Mouse (Mus musculus) kidney, postnatal 14 days (tissue): ENCODE results near the gene Ints13.
"Not testable (repeated sequence)": the region's sequence is repeated elsewhere in the genome, so short reads cannot be mapped to it uniquely, and the experiment has no call there.

Source experiments
- DNase-seq: peaks from one replicate; pipeline ENCODE4 v3.0.0; 2022; ENCODE audit warnings: mixed read lengths

The Ints13 gene

DNA sequence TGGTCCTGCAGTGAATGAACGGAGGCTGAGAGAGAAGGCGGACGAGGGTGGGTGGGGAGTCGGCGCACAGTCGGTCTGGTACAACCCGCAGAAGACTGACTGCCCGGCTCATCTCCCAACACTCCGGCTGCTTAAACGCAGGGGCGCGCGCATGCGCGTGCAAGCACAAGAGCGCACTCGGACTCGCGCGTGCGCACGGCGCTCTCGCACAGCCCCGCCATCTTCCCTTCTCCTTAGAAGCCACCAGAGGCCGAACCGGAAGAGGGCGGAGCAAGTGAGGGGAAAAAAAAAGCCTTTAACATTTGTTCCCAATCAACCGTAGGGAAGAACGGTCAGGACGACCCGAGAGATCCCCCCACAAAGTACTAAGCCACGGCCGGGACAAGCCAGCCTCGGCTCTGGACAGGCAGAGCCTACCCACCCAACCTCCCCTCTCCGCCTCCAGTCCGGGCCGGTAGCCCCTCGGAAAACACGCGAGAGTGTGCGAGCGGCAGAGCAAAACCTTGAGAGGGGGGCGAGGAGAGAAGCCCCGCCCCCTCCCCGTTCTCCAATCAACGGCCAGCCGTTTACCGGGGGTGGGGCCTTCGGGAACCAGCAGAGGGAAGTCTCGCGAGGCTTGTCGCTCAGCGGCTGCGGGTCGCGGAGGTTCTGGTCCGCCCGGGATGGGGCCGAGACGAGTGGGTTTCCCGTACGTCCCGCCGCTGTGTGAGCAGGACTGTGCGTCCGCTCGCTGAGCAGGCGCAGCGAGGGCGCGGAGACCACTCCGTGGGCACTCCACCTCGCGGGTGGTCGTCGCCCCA lies at the start of gene Ints13:
Gene Ints13, minus strand, starts transcription at position 526 of the 800 bp plus-strand sequence.
- peak; percentile 99 for DNase-seq

DNA sequence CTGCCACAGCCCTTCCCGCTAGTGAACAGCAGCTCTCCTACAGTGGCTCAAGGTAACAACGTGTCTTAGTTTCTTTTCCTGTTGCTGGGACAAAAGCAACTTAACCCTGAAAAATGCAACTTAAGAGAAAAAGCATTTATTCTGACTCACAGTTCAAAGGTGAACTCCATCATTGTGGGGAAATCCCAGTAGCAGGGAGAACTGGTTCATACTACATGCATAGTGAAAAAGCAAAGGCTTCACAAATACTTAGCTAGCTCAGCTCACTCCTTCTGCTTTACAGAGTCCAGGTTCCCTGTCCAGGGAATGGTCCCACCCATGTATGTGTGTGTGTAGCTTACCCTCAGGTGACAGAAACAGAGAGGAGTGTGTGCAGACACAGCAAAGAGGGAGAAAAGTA lies 39.0 kb upstream of the Ints13 start:
- DNase-seq: no peak

DNA sequence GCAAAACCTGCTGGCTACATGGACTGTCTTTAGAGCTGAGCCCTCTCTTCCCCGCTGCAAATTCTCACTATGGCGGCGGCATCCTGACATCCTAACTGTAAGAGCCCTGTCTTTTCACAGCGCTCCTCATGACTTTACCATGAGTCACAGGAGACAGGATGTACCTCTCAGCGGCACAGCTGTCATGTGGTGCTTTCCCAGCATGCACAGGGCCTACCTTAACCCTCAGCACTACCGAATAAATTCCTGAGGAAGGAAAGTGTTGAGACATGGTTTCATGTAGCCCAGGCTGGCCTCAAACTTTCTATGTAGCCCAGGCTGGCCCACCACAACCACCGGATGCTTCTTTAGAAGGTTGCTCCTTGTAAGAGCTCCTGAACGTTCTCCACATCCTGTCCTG lies 38.3 kb upstream of the Ints13 start:
- no peak for DNase-seq

DNA sequence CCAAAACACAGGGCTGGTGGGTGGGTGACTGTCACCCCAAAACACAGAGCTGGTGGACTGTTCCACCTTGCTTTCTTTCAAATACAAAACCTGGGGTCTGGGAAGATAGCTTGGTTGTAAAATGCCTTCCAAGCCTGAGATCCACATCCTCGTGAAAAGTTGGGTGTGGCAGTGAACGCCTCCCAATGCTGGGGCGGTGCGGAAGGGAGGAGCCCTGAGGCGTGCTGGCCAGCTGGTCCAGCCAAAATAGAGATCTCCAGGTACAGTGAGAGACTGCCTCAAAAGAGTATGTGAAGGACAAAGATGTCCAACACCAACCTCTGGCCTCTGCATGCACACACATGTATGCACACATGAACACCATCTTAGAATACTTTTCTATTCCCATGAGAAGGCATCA lies 36.9 kb upstream of the Ints13 start:
- DNase-seq: no peak

DNA sequence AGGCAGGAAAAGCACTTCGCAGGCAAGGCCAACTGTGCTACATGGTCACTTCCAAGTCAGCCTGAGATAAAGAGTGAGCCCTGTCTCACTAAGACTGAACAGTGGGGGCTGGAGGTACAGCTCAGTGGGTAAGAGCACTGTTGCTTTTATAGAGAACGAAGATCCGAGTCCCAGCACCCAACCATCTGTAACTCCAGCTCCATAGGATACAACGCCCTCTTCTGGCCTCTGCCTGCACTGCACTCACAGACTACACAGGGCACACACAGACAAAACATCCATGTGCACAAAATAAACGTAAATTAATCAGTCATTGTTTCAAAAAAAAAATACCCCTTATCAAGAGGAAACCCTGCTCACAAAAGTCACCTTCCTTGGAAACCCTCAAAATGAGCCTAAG lies 36.3 kb upstream of the Ints13 start:
- no peak for DNase-seq

DNA sequence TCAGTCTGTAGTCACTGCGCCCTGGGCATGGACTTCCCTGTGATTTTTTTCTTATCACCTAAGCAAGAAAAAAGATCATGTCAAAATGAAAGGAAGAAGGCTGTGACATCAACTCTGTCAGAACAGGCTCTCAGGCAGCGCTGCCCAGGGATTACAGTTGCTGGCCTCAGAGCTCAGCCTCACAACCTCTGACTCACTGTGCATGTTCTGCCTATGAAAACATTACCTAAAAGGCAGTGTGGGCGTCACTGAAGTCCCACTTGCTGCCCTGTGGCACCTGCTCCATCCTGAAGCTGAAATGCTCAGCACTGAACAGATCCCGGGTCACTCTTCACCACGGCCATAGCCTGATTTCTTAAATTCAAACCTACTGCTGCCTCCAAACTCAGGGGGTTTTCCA lies 35.1 kb upstream of the Ints13 start:
- no peak for DNase-seq

DNA sequence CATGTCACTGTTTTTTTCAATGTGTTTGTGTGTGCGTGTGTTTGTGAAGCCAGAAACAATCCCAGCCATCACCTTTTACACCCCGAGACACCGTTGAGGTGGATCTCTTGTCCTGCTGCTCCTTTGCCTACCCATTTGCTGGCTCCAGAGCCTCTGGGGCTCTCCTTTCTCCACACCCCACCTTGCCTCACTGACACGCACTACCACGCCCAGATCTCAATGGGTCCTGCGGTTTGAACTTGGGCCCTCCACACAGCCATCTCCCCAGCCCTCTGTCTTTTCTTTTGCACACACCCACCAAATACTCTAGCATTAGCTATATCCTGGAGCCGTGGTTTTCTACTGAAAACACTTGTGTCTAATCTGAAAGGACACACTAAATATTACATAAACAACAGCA lies 34.3 kb upstream of the Ints13 start:
- no peak for DNase-seq

DNA sequence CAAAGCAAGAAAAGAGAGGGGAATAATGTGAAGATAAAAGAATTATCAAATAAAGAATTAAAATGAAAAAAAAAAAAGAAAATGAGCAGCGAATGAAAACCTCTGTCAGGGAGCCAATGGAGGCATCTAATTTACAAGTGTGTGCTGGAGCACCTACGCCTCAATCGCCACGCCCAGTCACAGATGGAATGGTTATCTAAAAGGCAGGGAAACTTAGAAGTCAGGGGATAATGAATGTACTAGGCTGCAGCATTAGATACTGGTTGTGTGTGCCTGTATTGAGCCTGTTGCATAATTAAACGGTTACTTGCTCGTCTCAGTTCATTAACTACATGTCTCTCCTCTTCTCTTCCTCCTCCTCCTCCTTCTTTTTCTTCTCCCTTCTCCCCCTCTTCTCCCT lies 33.8 kb upstream of the Ints13 start:
- DNase-seq: no peak

DNA sequence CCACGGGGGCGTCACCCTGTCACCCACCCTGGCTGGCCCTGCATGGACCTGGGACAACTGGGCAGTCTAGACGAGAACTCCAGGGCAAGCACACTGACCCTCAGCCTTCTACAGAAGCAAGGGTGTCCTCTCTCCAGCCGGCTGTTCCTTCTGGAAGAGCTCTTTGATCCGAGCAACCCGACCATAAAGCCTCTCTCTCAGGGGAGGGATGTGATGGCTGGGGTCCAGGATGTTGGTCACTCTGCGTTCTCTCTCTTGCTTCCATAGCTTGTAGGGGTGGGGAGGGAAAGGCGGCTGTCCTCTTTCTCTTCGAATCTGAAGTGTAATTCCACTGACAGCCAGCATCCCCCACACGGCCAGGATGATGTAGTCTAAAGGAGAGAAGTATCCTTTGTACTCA lies 26.0 kb upstream of the Ints13 start:
- peak; percentile 24 for DNase-seq

DNA sequence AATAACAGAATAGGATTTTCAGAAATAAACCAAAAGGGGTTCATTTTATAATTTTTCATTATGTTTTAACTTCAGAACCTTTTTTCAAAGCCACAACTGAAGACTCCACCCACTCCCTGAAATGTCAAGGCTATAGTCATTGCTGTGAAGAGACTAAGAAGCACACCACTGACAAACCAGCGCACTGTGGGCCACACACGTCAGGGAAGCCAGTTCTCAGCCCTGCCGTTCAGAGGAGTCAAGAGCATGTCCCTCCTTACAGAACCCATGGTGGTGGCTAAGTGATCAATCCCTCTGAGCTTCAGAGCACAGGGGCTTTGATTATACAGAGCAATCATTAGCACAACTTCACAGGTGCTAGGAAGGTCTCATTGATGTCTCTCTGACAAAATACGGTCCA lies 25.0 kb upstream of the Ints13 start:
- no peak for DNase-seq

DNA sequence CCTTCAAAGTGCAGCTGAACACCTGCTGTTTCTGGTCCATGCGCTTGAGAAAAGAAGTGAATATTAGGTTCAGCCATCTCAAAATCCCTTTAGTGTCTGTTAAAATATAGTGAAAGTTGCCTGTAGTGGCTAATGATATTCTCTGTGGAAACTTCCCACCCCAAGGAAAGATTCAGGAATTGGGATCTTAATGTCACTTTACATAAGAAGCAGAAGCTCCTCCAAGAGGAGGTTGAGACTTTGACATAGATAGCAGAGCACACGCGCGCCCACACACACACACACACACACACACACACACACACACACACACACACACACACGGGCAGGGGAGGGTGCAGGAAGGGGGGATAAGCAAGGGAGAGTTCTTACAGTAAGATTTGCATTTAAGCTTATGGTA lies 7.5 kb upstream of the Ints13 start:
- DNase-seq: no peak

DNA sequence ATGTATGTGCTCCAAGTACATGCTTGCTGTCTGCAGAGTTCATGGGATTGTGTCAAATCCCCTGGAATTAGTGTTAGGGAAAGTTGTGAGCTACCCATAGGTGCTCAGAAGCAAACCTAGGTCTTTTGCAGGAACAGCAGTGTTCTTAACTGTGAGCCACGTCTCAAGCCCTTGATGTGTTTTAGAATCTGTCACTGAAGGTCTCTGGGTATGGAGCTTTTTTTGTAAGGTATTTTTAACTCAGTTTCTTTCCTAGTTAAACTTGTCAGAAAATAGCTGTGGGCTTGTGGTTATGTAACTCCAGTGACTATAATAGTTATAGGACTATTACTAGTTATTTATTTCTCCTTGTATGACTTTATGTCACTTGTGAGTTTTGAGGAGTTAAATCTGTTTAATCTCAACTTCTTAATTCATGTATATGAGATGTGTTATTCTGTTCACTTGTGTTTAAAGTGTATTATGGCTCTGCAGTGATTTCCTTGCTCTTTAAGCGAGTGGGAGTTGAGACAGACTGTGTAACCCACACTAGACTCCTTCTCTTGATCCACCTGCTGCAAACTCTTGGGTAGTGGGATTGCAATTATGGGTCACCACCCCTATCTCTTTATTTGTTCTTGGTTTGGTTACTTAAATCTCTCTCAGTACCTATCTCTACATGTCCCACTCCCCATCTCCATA lies 5.9 kb upstream of the Ints13 start:
- DNase-seq: no peak

DNA sequence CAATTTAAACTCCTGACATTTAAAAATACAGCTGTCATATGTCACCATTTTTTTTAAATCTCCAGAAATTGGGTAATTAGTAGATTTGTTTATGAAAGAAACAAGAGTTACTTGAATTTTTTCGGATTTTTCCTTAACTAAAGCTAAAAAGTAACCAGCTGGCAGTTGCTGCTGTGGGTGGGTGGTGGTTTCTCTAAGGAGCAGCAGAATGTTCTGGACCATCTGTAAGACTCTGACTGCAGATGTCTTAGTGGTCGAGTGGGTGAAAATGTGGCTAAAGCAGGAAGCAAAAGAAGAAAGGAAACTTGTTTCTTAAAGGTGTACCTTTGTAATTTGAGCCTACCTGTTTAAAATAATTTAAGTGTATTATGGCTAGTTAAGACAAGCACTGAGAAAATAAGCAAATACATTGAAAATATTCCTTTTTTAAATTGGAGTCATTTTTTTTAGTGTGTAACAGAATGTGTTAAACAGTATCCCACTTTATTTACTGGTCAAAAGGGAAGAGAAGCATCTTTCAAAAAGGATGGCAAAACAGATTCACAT lies 2.8 kb upstream of the Ints13 start:
- DNase-seq: no peak

DNA sequence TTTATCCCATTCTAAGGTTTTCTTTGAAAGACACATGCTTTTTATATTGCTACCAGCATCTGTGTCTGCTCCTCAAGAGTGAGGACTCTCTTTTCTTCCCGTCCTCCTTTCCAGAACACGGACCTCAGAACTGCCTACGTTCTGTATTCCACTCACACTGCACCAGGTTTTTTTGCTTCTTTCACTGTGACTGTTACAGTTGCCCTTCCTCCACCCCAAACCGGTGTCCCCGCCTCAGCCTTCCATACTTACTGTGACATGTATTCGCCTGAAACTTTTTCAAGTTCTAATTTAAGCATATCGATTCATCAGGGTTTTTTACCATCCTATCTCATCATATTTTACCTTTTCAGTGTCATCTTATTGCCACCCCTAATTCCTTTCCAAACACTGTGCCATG lies 951 bp upstream of the Ints13 start:
- peak; percentile 9 for DNase-seq

DNA sequence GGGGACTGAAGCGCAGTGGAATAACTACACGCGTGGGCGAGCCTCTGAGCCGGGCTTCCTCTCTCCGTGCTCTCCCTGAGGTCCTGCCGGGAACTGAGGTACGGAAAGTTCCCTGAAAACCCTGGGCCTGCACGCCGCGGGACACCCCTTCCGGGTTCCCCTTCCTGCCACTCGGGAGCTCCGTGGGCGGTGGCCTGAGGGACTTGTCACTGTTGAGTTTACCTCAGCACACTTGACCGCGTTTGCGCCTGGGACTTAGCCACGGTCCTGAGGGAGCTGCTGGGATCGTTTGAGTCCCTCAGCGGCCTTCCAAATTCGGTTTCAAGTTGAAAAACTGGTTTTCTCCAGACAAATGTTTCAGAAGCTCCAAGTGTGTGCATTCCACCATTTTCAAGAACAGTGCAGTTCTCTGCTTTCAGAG lies 486 bp upstream of the Ints13 start:
- peak; percentile 83 for DNase-seq

DNA sequence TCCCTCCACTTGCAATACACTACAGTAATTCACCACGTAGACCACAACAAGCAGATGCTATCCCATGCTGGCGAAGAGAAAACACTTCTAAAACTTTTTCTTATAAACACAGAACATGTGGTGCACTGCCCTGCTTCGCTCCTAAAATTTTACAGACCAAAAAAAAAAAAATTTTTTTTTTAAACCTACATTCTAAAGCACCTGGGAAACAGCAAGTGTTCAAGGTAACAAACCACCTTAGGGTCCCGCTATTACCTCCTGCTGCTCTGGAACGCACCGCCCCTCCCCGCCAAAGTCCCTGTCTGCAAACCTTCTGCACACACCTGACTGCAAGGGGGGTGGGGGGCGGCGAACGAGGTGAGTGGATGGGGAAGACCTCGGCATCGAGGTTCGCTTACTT lies 732 bp downstream of the Ints13 start, which contains the start of gene Fgfr1op2:
Gene Fgfr1op2, plus strand, starts transcription at position 301 of the 400 bp plus-strand sequence.
- no peak for DNase-seq

DNA sequence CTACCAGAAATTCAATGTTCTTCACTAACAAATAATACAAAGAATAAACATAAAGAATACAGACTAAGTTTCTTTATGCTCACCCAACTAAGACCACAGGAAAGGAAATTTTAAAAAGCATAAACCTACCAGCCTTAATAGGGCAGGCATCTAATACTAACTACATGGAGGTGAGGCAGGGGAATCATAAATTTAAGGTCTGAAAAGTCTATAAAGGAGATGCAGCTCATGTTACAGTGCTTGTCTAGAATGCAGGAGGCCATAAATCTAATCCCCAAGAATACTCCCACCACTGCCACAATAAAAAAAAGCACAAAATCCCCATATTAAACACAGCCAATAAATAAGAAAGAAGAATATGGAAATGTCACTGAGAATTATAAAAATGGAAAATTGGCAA lies 5.6 kb downstream of the Ints13 start:
- no peak for DNase-seq

DNA sequence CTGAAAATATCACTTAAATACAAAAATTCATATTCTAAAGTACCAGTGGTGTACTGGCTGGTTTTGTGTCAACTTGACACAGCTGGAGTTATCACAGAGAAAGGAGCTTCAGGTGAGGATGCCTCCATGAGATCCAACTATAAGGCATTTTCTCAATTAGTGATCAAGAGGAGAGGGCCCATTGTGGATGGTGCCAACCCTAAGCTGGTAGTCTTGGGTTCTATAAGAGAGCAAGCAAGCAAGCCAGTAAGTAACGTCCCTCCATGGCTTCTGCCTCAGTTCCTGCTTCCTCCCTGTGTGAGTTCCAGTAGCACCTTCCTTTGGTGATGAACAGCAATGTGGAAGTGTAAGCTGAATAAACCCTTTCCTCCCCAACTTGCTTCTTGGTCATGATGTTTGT lies 15.2 kb downstream of the Ints13 start:
- DNase-seq: not testable (repeated sequence)

DNA sequence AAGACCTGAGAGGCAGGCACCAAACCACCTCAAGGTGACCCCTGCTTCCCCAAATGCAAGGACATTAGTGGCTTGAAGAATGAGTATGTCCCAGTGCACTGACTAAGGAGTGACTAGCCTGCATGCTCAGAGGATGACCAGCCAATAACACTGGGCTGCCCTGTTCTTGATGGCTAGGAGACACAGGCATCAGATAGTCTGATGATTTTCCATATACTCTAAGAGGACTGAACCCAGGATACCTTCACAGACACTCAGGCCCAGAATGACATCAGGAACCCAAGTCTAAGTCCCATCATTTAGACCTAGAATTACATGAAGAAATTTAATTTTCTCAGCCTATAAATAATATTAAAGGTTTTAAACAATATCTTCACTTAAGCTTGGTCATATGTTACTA lies 26.3 kb downstream of the Ints13 start:
- no peak for DNase-seq

DNA sequence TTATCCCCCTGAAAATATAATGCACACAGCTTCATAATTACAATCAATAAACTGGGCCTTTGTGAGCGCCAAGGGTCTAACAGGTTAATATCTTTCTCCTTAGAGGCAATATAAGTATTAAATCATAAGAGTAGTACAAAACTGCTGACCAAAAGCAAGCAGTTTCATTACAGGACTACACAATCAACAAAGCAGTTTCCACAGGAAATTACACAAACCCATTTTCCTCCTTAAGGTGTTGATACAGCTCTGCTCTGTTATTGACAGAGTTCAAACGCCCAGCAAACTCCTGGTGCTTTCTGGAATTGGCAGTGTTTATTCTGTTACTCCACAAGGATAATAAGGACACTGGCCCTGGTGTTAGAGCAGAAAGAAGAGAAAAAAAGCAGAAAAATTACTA lies 27.2 kb downstream of the Ints13 start:
- no peak for DNase-seq

DNA sequence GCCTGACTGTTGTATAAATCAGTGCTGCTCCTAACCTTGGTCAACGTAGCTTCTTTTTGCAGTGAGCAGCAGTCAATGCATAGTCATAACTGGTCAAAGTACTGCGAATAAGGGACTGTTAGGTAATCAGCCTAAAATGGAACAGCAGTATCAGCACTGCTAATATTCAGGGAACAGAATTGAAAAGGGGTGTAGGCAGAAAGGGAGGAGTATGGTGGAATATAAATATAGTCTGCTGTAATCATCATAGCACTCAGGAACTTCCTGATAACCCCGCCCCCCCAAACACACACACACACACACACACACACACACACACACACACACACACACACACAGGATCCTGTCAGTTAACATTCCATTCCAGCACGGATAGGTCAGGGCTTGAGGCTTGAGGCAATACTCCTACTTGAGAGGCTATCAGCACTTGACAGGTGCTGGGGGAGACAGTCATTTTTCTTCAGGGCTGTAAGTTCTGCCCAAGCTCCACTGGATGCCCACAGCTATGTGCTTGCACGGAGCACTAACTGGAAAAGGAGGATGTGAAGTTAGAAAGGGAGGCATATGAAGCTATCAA lies 32.3 kb downstream of the Ints13 start:
- DNase-seq: no peak

DNA sequence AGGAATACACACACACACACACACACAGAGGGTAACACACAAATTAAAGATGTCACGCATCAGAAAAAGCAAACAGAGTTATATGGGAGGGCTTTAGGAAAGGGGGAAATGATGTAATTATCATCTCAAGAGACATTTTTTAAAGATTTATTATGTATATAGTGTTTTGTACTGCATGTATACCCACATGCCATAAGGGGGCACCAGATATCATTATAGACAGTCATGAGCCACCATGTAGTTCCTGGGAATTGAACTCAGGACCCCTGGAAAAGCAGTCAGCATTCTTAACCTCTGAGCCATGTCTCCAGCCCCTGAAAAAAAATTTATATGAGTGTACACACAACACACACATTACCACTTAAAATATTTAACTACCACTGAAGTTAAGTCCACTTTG lies 33.0 kb downstream of the Ints13 start:
- DNase-seq: no peak

DNA sequence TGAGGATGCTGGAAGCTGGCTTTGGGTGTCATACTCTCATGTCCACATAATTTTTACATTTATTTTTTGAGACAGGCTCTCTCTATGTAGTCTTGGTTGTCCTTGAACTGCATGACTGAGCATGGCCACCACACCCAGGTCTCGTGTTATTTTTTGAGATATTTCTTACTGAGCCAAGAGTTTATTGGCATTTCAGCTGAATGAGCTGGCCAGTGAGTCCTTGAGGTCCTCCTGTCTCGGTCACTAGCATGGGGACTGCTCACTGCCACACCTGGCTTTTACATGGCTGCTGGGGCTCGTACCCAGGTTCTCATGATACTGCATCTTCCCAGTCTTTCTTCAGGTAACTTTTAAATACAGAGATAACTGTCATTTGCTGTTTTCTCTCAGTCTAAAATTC lies 37.2 kb downstream of the Ints13 start:
- no peak for DNase-seq

DNA sequence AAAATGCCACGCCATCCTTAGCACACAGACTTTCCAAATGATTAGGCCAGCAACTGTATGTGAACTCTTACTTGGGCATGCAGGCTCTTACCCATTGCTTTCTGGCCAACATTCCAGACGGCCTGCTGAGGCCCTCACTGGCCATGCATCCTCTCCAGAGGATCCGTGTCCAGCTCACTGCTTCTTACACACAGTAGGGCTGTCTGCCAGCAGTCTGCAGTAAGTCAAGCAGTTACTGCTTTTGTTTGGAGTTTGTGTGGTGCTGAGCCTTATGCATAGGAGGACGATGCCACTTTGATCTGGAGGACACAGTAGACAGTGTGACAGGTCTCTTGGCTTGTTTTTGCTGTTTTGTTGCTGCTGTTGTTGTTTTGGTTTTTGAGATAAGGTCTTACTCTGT lies 39.0 kb downstream of the Ints13 start:
- no peak for DNase-seq
